Mouse (Mus musculus): ENCODE measurements around the gene Nup54. TPM values are rescaled to one million over a fixed set of nuclear protein-coding genes. Genes with fewer than 3 reads are reported as not detected.

The Nup54 gene
- polyA plus RNA-seq, 1 experiment: 26.9 TPM

- Histone ChIP-seq H3K4me1 (replicated peaks; ENCODE audit: control insufficient read depth, insufficient read depth, low read length) (no peaks in the 10 kb centered on the region), H3K27ac (ENCODE audit: control insufficient read depth, insufficient read depth, low read length) (no peak overlapping the region), H3K36me3 (ENCODE audit: control insufficient read depth, insufficient read depth, low read length) (no peaks in the 10 kb centered on the region), H3K27me3 (ENCODE audit: control insufficient read depth, insufficient read depth, low read length) (no peaks in the 10 kb centered on the region), H3K4me3 (ENCODE audit: control insufficient read depth, insufficient read depth, low read length) (no peak overlapping the region)
- no peak for TF ChIP-seq CTCF (IDR thresholded peaks at IDR 0.05; ENCODE audit: borderline replicate concordance, control insufficient read depth, extremely low read depth, insufficient read depth, low read length, poor library complexity)
- no peak for TF ChIP-seq POLR2A (IDR thresholded peaks at IDR 0.05; ENCODE audit: control insufficient read depth, extremely low read depth, insufficient read depth, low read length, poor library complexity)
- 89% methylated on average over 2 of the region's 2 CpGs for WGBS
- no peak for DNase-seq
These were observed 30.7 kb downstream of the Nup54 start for GRCm38 (mm10) chr5:92404400-92404678.

GRCm38 (mm10) chr5:92403562-92404399 is 31.2 kb downstream of the Nup54 start:
- Histone ChIP-seq H3K27ac (ENCODE audit: control insufficient read depth, insufficient read depth, low read length) (no peak overlapping the region), H3K4me1 (replicated peaks; ENCODE audit: control insufficient read depth, insufficient read depth, low read length) (no peaks in the 10 kb centered on the region), H3K36me3 (ENCODE audit: control insufficient read depth, insufficient read depth, low read length) (no peaks in the 10 kb centered on the region), H3K4me3 (ENCODE audit: control insufficient read depth, insufficient read depth, low read length) (no peak overlapping the region), H3K27me3 (ENCODE audit: control insufficient read depth, insufficient read depth, low read length) (no peaks in the 10 kb centered on the region)
- TF ChIP-seq POLR2A (IDR thresholded peaks at IDR 0.05; ENCODE audit: control insufficient read depth, extremely low read depth, insufficient read depth, low read length, poor library complexity) (no peak), CTCF (IDR thresholded peaks at IDR 0.05; ENCODE audit: borderline replicate concordance, control insufficient read depth, extremely low read depth, insufficient read depth, low read length, poor library complexity) (no peak)
- 94% methylated on average over 10 of the region's 10 CpGs for WGBS
- no peak for DNase-seq

GRCm38 (mm10) chr5:92402816-92403215 is 32.2 kb downstream of the Nup54 start:
- no peak for DNase-seq
- TF ChIP-seq POLR2A (IDR thresholded peaks at IDR 0.05; ENCODE audit: control insufficient read depth, extremely low read depth, insufficient read depth, low read length, poor library complexity) (no peak), CTCF (IDR thresholded peaks at IDR 0.05; ENCODE audit: borderline replicate concordance, control insufficient read depth, extremely low read depth, insufficient read depth, low read length, poor library complexity) (no peak)
- H3K4me3 ChIP-seq (ENCODE audit: control insufficient read depth, insufficient read depth, low read length): no peak overlapping the region
- 89% methylated on average over 9 of the region's 9 CpGs for whole genome bisulfite sequencing
- no peaks in the 10 kb centered on the region for H3K27me3 ChIP-seq (ENCODE audit: control insufficient read depth, insufficient read depth, low read length)
- no peak overlapping the region for H3K27ac ChIP-seq (ENCODE audit: control insufficient read depth, insufficient read depth, low read length)
- H3K4me1 ChIP-seq (replicated peaks; ENCODE audit: control insufficient read depth, insufficient read depth, low read length): no peaks in the 10 kb centered on the region
- no peaks in the 10 kb centered on the region for H3K36me3 ChIP-seq (ENCODE audit: control insufficient read depth, insufficient read depth, low read length)

GRCm38 (mm10) chr5:92398153-92398552 is 36.9 kb downstream of the Nup54 start:
- no peaks in the 10 kb centered on the region for H3K36me3 ChIP-seq (ENCODE audit: control insufficient read depth, insufficient read depth, low read length)
- no peaks in the 10 kb centered on the region for H3K4me1 ChIP-seq (replicated peaks; ENCODE audit: control insufficient read depth, insufficient read depth, low read length)
- TF ChIP-seq CTCF (IDR thresholded peaks at IDR 0.05; ENCODE audit: borderline replicate concordance, control insufficient read depth, extremely low read depth, insufficient read depth, low read length, poor library complexity) (peak; percentile 43; the same call in 1 of the 2 replicates), POLR2A (IDR thresholded peaks at IDR 0.05; ENCODE audit: control insufficient read depth, extremely low read depth, insufficient read depth, low read length, poor library complexity) (no peak)
- no peak overlapping the region for H3K4me3 ChIP-seq (ENCODE audit: control insufficient read depth, insufficient read depth, low read length)
- no peak overlapping the region for H3K27ac ChIP-seq (ENCODE audit: control insufficient read depth, insufficient read depth, low read length)
- 24% methylated on average over 5 of the region's 5 CpGs for WGBS
- no peaks in the 10 kb centered on the region for H3K27me3 ChIP-seq (ENCODE audit: control insufficient read depth, insufficient read depth, low read length)
- DNase-seq: peak; percentile 77

- 0 out of 2 replicates have a peak, but pooled peaks cover 2% of the 10 kb centered on the region for H3K4me1 ChIP-seq (replicated peaks; ENCODE audit: control insufficient read depth, insufficient read depth, low read length)
- H3K36me3 ChIP-seq (ENCODE audit: control insufficient read depth, insufficient read depth, low read length): no peaks in the 10 kb centered on the region
- no peak for TF ChIP-seq POLR2A (IDR thresholded peaks at IDR 0.05; ENCODE audit: control insufficient read depth, extremely low read depth, insufficient read depth, low read length, poor library complexity)
- H3K4me3 ChIP-seq (ENCODE audit: control insufficient read depth, insufficient read depth, low read length): no peak overlapping the region
- no peaks in the 10 kb centered on the region for H3K27me3 ChIP-seq (ENCODE audit: control insufficient read depth, insufficient read depth, low read length)
- H3K27ac ChIP-seq (ENCODE audit: control insufficient read depth, insufficient read depth, low read length): no peak overlapping the region
- 94% methylated on average over 6 of the region's 6 CpGs for WGBS
- DNase-seq: no peak
These were observed 38.5 kb downstream of the Nup54 start for GRCm38 (mm10) chr5:92396476-92396875.

- H3K27ac ChIP-seq (ENCODE audit: control insufficient read depth, insufficient read depth, low read length): no peak overlapping the region
- 93% methylated on average over 3 of the region's 3 CpGs for WGBS
- TF ChIP-seq CTCF (IDR thresholded peaks at IDR 0.05; ENCODE audit: borderline replicate concordance, control insufficient read depth, extremely low read depth, insufficient read depth, low read length, poor library complexity) (no peak), POLR2A (IDR thresholded peaks at IDR 0.05; ENCODE audit: control insufficient read depth, extremely low read depth, insufficient read depth, low read length, poor library complexity) (no peak)
- H3K27me3 ChIP-seq (ENCODE audit: control insufficient read depth, insufficient read depth, low read length): no peaks in the 10 kb centered on the region
- no peaks in the 10 kb centered on the region for H3K36me3 ChIP-seq (ENCODE audit: control insufficient read depth, insufficient read depth, low read length)
- H3K4me1 ChIP-seq (replicated peaks; ENCODE audit: control insufficient read depth, insufficient read depth, low read length): 0 out of 2 replicates have a peak, but pooled peaks cover 2% of the 10 kb centered on the region
- no peak for DNase-seq
- no peak overlapping the region for H3K4me3 ChIP-seq (ENCODE audit: control insufficient read depth, insufficient read depth, low read length)
These were observed 39.3 kb downstream of the Nup54 start for GRCm38 (mm10) chr5:92395764-92396163.

Measured in thymus, adult 2 months (tissue).